Mouse (Mus musculus) heart, embryonic 16.5 days (tissue): ENCODE data around the gene Spata45. TPM values are rescaled to one million over a fixed set of nuclear protein-coding genes. Genes with fewer than 3 reads are reported as not detected.

Source experiments
- ATAC-seq: fragments of 200-750 bp; cut with Nextera tagmentation; replicated peaks from 2 replicates; pipeline ENCODE4 v1.8.0; 2017; ENCODE audit warnings: moderate number of reproducible peaks; ENCODE audit not compliant: insufficient read depth, low FRiP score; ENCODE audit errors: extremely low read depth
- H3K27ac ChIP-seq: fragments of 300-500 bp; sonication (generic); 2 replicates; pipeline ENCODE4 v1.5.1; 2014; ENCODE audit warnings: mild to moderate bottlenecking, low read length, control low read depth, moderate library complexity
- H3K27me3 ChIP-seq: fragments of 300-500 bp; sonication (generic); 2 replicates; pipeline ENCODE4 v1.6.1; 2014; ENCODE audit warnings: low read length, mixed read lengths; ENCODE audit not compliant: control insufficient read depth, insufficient read depth
- H3K36me3 ChIP-seq: fragments of 300-500 bp; sonication (generic); 2 replicates; pipeline ENCODE4 v1.6.1; 2014; ENCODE audit not compliant: control insufficient read depth, insufficient read depth
- H3K4me1 ChIP-seq: fragments of 300-500 bp; sonication (generic); 2 replicates; pipeline ENCODE4 v1.6.1; 2014; ENCODE audit warnings: low read length, mixed read lengths; ENCODE audit not compliant: control insufficient read depth, insufficient read depth
- H3K4me2 ChIP-seq: fragments of 300-500 bp; sonication (generic); 2 replicates; pipeline ENCODE4 v1.6.1; 2014; ENCODE audit warnings: low read depth, mild to moderate bottlenecking, control low read depth, low read length
- H3K4me3 ChIP-seq: fragments of 300-500 bp; sonication (generic); 2 replicates; pipeline ENCODE4 v1.5.1; 2014; ENCODE audit warnings: mild to moderate bottlenecking, control low read depth, low read length
- H3K9ac ChIP-seq: fragments of 300-500 bp; sonication (generic); 2 replicates; pipeline ENCODE4 v1.6.1; 2014; ENCODE audit warnings: low read length, control low read depth
- H3K9me3 ChIP-seq: fragments of 300-500 bp; sonication (generic); replicated peaks from 2 replicates; pipeline ENCODE4 v1.6.1; 2016; ENCODE audit warnings: low read length; ENCODE audit not compliant: control insufficient read depth
- WGBS: fragments of 180-500 bp; shearing (Covaris S2); extraction: QIAGEN DNeasy Blood & Tissue Kit; methylation state at CpG from one replicate; pipeline ENCODE4 v1.1.7; 2014; 5-methylcytosine and 5-hydroxymethylcytosine counted together
- polyA plus RNA-seq: library from polyadenylated mRNA; unstranded; fragments of >200 nt; fragmentation: Nextera tagmentation; extraction: Ambion mirVana; gene quantifications from 2 replicates; pipeline ENCODE4 v1.2.1, GENCODE M21; 2015

Spata45 gene
- polyA plus RNA-seq = not detected in 2 replicates

GRCm38 (mm10) chr1:191036554-191037334, at the start of gene Spata45:
Gene Spata45, plus strand, starts transcription at chr1:191036639.
- Histone ChIP-seq H3K4me3 (no peak within 1 kb of the TSS), H3K9me3 (no peaks in the 10 kb centered on the region), H3K27me3 (no peaks in the 10 kb centered on the region), H3K4me1 (no peaks in the 10 kb centered on the region), H3K36me3 (no peaks in the 10 kb centered on the region), H3K4me2 (no peak within 1 kb of the TSS), H3K9ac (no peak within 1 kb of the TSS), H3K27ac (no peak within 1 kb of the TSS)
- 61% methylated on average over 6 of the region's 6 CpGs for WGBS
- ATAC-seq = no peak

- Histone ChIP-seq H3K36me3 (no peaks in the 10 kb centered on the region), H3K27ac (no peak overlapping the region), H3K4me3 (no peak overlapping the region), H3K4me1 (no peaks in the 10 kb centered on the region), H3K4me2 (no peak overlapping the region), H3K9me3 (no peaks in the 10 kb centered on the region), H3K9ac (no peak overlapping the region), H3K27me3 (no peaks in the 10 kb centered on the region)
- no peak for ATAC-seq
- 82% methylated on average over 9 of the region's 9 CpGs for WGBS
These were observed 46.9 kb upstream of the Spata45 start for GRCm38 (mm10) chr1:190989437-190990082.

GRCm38 (mm10) chr1:190995548-190995947, 40.9 kb upstream of the Spata45 start:
- ATAC-seq = no peak
- no peak overlapping the region for H3K4me2 ChIP-seq
- no peak overlapping the region for H3K9ac ChIP-seq
- WGBS = 26% methylated on average over 7 of the region's 7 CpGs
- H3K4me1 ChIP-seq = peaks cover 5% of the 10 kb centered on the region
- no peak overlapping the region for H3K27ac ChIP-seq
- peaks cover 8% of the 10 kb centered on the region for H3K9me3 ChIP-seq
- 0 out of 2 replicates have a peak, but pooled peaks cover 3% of the 10 kb centered on the region for H3K36me3 ChIP-seq
- H3K4me3 ChIP-seq = no peak overlapping the region
- no peaks in the 10 kb centered on the region for H3K27me3 ChIP-seq

GRCm38 (mm10) chr1:190996346-190996877, 40.0 kb upstream of the Spata45 start:
- Histone ChIP-seq H3K27me3 (no peaks in the 10 kb centered on the region), H3K36me3 (0 out of 2 replicates have a peak, but pooled peaks cover 3% of the 10 kb centered on the region), H3K4me2 (no peak overlapping the region), H3K9me3 (peaks cover 8% of the 10 kb centered on the region), H3K9ac (no peak overlapping the region), H3K4me3 (no peak overlapping the region), H3K27ac (no peak overlapping the region), H3K4me1 (peaks cover 5% of the 10 kb centered on the region)
- ATAC-seq = no peak
- 74% methylated on average over 6 of the region's 6 CpGs for WGBS

GRCm38 (mm10) chr1:190998027-190998426, 38.4 kb upstream of the Spata45 start:
- Histone ChIP-seq H3K9me3 (peaks cover 8% of the 10 kb centered on the region), H3K4me2 (no peak overlapping the region), H3K27ac (no peak overlapping the region), H3K4me3 (no peak overlapping the region), H3K4me1 (peaks cover 5% of the 10 kb centered on the region), H3K36me3 (0 out of 2 replicates have a peak, but pooled peaks cover 3% of the 10 kb centered on the region), H3K9ac (no peak overlapping the region), H3K27me3 (no peaks in the 10 kb centered on the region)
- no peak for ATAC-seq
- WGBS = 92% methylated on average over 1 of the region's 1 CpGs

- no peaks in the 10 kb centered on the region for H3K27me3 ChIP-seq
- H3K4me2 ChIP-seq = no peak overlapping the region
- peaks cover 8% of the 10 kb centered on the region for H3K9me3 ChIP-seq
- 0 out of 2 replicates have a peak, but pooled peaks cover 3% of the 10 kb centered on the region for H3K36me3 ChIP-seq
- 47% methylated on average over 3 of the region's 3 CpGs for WGBS
- H3K4me1 ChIP-seq = peaks cover under 1% of the 10 kb centered on the region
- H3K4me3 ChIP-seq = no peak overlapping the region
- ATAC-seq = peak; percentile 32; the same call in 1 of the 2 replicates
- H3K27ac ChIP-seq = no peak overlapping the region
- no peak overlapping the region for H3K9ac ChIP-seq
These were observed 35.8 kb upstream of the Spata45 start for GRCm38 (mm10) chr1:191000686-191001085.

- Histone ChIP-seq H3K4me3 (no peak overlapping the region), H3K27me3 (no peaks in the 10 kb centered on the region), H3K36me3 (peaks cover 6% of the 10 kb centered on the region; the same call in 1 of the 2 replicates), H3K27ac (no peak overlapping the region), H3K9ac (no peak overlapping the region), H3K4me2 (no peak overlapping the region), H3K9me3 (peaks cover 8% of the 10 kb centered on the region), H3K4me1 (no peaks in the 10 kb centered on the region)
- WGBS = 66% methylated on average over 6 of the region's 6 CpGs
- no peak for ATAC-seq
These were observed 34.2 kb upstream of the Spata45 start for GRCm38 (mm10) chr1:191002201-191002600.

GRCm38 (mm10) chr1:191008707-191009106, 27.7 kb upstream of the Spata45 start:
- Histone ChIP-seq H3K9me3 (peaks cover 3% of the 10 kb centered on the region; the same call in 1 of the 2 replicates), H3K9ac (no peak overlapping the region), H3K36me3 (peaks cover 47% of the 10 kb centered on the region), H3K27ac (no peak overlapping the region), H3K4me1 (no peaks in the 10 kb centered on the region), H3K4me3 (no peak overlapping the region), H3K27me3 (no peaks in the 10 kb centered on the region), H3K4me2 (no peak overlapping the region)
- ATAC-seq = no peak
- 99% methylated on average over 5 of the region's 5 CpGs for whole genome bisulfite sequencing

- Histone ChIP-seq H3K27me3 (no peaks in the 10 kb centered on the region), H3K36me3 (peaks cover 36% of the 10 kb centered on the region), H3K9me3 (no peaks in the 10 kb centered on the region), H3K9ac (no peak overlapping the region), H3K4me2 (no peak overlapping the region), H3K4me3 (no peak overlapping the region), H3K4me1 (no peaks in the 10 kb centered on the region), H3K27ac (no peak overlapping the region)
- 96% methylated on average over 3 of the region's 3 CpGs for WGBS
- ATAC-seq = no peak
These were observed 22.2 kb upstream of the Spata45 start for GRCm38 (mm10) chr1:191014271-191014670.
